Mouse (Mus musculus) CH12.LX (cell line): ENCODE data around the gene 2610528A11Rik. TPM values are rescaled to one million over a fixed set of nuclear protein-coding genes. Genes with fewer than 3 reads are reported as not detected.
A peak's percentile ranks its signal among the peaks of the same experiment; 100 is the strongest.

Source experiments
- DNase-seq: peaks from one replicate; pipeline ENCODE4 v3.0.0-alpha.2; 2013; ENCODE audit errors: extremely low read depth
- H3K27ac ChIP-seq: 2 replicates; pipeline ENCODE4 v1.5.1; 2012; ENCODE audit warnings: low read depth, mild to moderate bottlenecking, control low read depth, moderate library complexity; ENCODE audit not compliant: insufficient read depth
- H3K27me3 ChIP-seq: replicated peaks from 2 replicates; pipeline ENCODE3; 2012; ENCODE audit warnings: inconsistent platforms
- H3K36me3 ChIP-seq, 2 experiments: replicated peaks in 1 of 2; 2 replicates each; pipeline versions ENCODE3 to v1.6.1; 2012; ENCODE audit warnings: inconsistent platforms in 1 of 2, low read length in 1 of 2, mild to moderate bottlenecking in 1 of 2, mixed read lengths in 1 of 2, moderate library complexity in 1 of 2; ENCODE audit not compliant: control insufficient read depth in 1 of 2, insufficient read depth in 1 of 2
- H3K4me1 ChIP-seq, 2 experiments: 2 replicates each; pipeline ENCODE4 v1.6.1; 2012; ENCODE audit warnings: inconsistent platforms in 1 of 2, moderate library complexity in 1 of 2; ENCODE audit not compliant: insufficient read depth in 2 of 2, control insufficient read depth in 1 of 2
- H3K4me2 ChIP-seq: 2 replicates; pipeline ENCODE4 v1.6.1; 2012; ENCODE audit warnings: low read depth, mild to moderate bottlenecking, control low read depth; ENCODE audit not compliant: poor library complexity, insufficient read depth, severe bottlenecking
- H3K4me3 ChIP-seq, 3 experiments: fragments of 150-350 bp in 1 of 3; sonication (generic) in 1 of 3; replicated peaks in 1 of 3; 2 replicates each; pipeline versions ENCODE3 to v1.5.1; 2011 to 2012; ENCODE audit warnings: low read depth in 2 of 3, low read length in 2 of 3, mild to moderate bottlenecking in 2 of 3, moderate library complexity in 2 of 3, control low read depth in 1 of 3, improper control_type of control experiment in 1 of 3, inconsistent platforms in 1 of 3, mixed read lengths in 1 of 3; ENCODE audit not compliant: poor library complexity in 1 of 3
- H3K79me2 ChIP-seq: replicated peaks from 2 replicates; pipeline ENCODE4 v1.6.1; 2012; ENCODE audit warnings: mild to moderate bottlenecking, moderate library complexity; ENCODE audit not compliant: control insufficient read depth, poor library complexity, insufficient read depth, severe bottlenecking; ENCODE audit errors: extremely low read depth
- H3K9ac ChIP-seq: 2 replicates; pipeline ENCODE4 v1.6.1; 2012; ENCODE audit warnings: low read depth, mild to moderate bottlenecking, control low read depth, moderate library complexity; ENCODE audit not compliant: insufficient read depth
- H3K9me3 ChIP-seq: replicated peaks from 2 replicates; pipeline ENCODE3; 2012; ENCODE audit warnings: low read length, inconsistent platforms, mixed read lengths
- BHLHE40 ChIP-seq: IDR thresholded peaks from 2 replicates; pipeline ENCODE4 v1.6.1; 2011; ENCODE audit warnings: mild to moderate bottlenecking, low read depth, low read length, improper control_type of control experiment
- CHD1 ChIP-seq: IDR thresholded peaks from 2 replicates; pipeline ENCODE4 v1.6.1; 2012; ENCODE audit warnings: low read depth, low read length, improper control_type of control experiment, inconsistent platforms
- CTCF ChIP-seq, 2 experiments: IDR thresholded peaks in 1 of 2; conservative IDR thresholded peaks in 1 of 2; 2 replicates each; pipeline ENCODE4 v1.5.1; 2011 to 2012; ENCODE audit warnings: low read depth in 2 of 2, low read length in 2 of 2, improper control_type of control experiment in 1 of 2, inconsistent platforms in 1 of 2, mild to moderate bottlenecking in 1 of 2, moderate library complexity in 1 of 2
- E2F4 ChIP-seq: IDR thresholded peaks from 2 replicates; pipeline ENCODE4 v1.6.1; 2011; ENCODE audit warnings: low read depth, low read length, improper control_type of control experiment; ENCODE audit not compliant: insufficient replicate concordance
- ELF1 ChIP-seq: IDR thresholded peaks from 2 replicates; pipeline ENCODE4 v1.6.1; 2014; ENCODE audit warnings: low read depth, mild to moderate bottlenecking, inconsistent platforms, low read length, improper control_type of control experiment
- EP300 ChIP-seq: IDR thresholded peaks from 2 replicates; pipeline ENCODE4 v1.6.1; 2011; ENCODE audit warnings: low read length, improper control_type of control experiment
- ETS1 ChIP-seq: conservative IDR thresholded peaks from 2 replicates; pipeline ENCODE4 v1.6.1; 2012; ENCODE audit warnings: low read depth, mild to moderate bottlenecking, inconsistent platforms, low read length, improper control_type of control experiment, moderate library complexity
- HCFC1 ChIP-seq: IDR thresholded peaks from 2 replicates; pipeline ENCODE4 v1.6.1; 2012; ENCODE audit warnings: low read depth, mild to moderate bottlenecking, inconsistent platforms, low read length, improper control_type of control experiment
- IRF4 ChIP-seq: IDR thresholded peaks from 2 replicates; pipeline ENCODE4 v1.6.1; 2014; ENCODE audit warnings: low read depth, mild to moderate bottlenecking, inconsistent platforms, low read length, improper control_type of control experiment
- JUN ChIP-seq: IDR thresholded peaks from 2 replicates; pipeline ENCODE4 v1.6.1; 2011; ENCODE audit warnings: low read depth, mild to moderate bottlenecking, low read length, improper control_type of control experiment, moderate library complexity; ENCODE audit not compliant: insufficient read depth
- JUND ChIP-seq: conservative IDR thresholded peaks from 2 replicates; pipeline ENCODE4 v1.6.1; 2011; ENCODE audit warnings: low read depth, low read length, improper control_type of control experiment
- MAFK ChIP-seq: IDR thresholded peaks from 2 replicates; pipeline ENCODE4 v1.6.1; 2011; ENCODE audit warnings: low read length, improper control_type of control experiment; ENCODE audit not compliant: insufficient replicate concordance
- MAX ChIP-seq: IDR thresholded peaks from 2 replicates; pipeline ENCODE4 v1.6.1; 2011; ENCODE audit warnings: low read length, improper control_type of control experiment
- MAZ ChIP-seq: IDR thresholded peaks from 2 replicates; pipeline ENCODE4 v1.6.1; 2012; ENCODE audit warnings: low read depth, mild to moderate bottlenecking, inconsistent platforms, low read length, improper control_type of control experiment, moderate library complexity
- NRF1 ChIP-seq: IDR thresholded peaks from 2 replicates; pipeline ENCODE4 v1.6.1; 2014; ENCODE audit warnings: low read depth, mild to moderate bottlenecking, inconsistent platforms, low read length, improper control_type of control experiment, moderate library complexity
- PAX5 ChIP-seq: IDR thresholded peaks from 2 replicates; pipeline ENCODE4 v1.6.1; 2012; ENCODE audit warnings: low read length, inconsistent platforms, mixed read lengths
- POLR2A ChIP-seq: IDR thresholded peaks from 2 replicates; pipeline ENCODE4 v1.6.1; 2011; ENCODE audit warnings: low read depth, mild to moderate bottlenecking, improper control_type of control experiment, low read length
- POLR2AphosphoS2 ChIP-seq: IDR thresholded peaks from 2 replicates; pipeline ENCODE4 v1.6.1; 2011; ENCODE audit warnings: low read depth, low read length, improper control_type of control experiment
- RAD21 ChIP-seq: IDR thresholded peaks from 2 replicates; pipeline ENCODE4 v1.6.1; 2011; ENCODE audit warnings: low read depth, mild to moderate bottlenecking, low read length, improper control_type of control experiment, moderate library complexity
- SIN3A ChIP-seq: IDR thresholded peaks from 2 replicates; pipeline ENCODE4 v1.6.1; 2012; ENCODE audit warnings: low read length, improper control_type of control experiment, inconsistent platforms
- SMC3 ChIP-seq: IDR thresholded peaks from 2 replicates; pipeline ENCODE4 v1.6.1; 2011; ENCODE audit warnings: low read depth, low read length, improper control_type of control experiment
- TCF12 ChIP-seq: IDR thresholded peaks from 2 replicates; pipeline ENCODE4 v1.6.1; 2014; ENCODE audit warnings: low read depth, mild to moderate bottlenecking, inconsistent platforms, low read length, improper control_type of control experiment
- UBTF ChIP-seq: IDR thresholded peaks from 2 replicates; pipeline ENCODE4 v1.6.1; 2012; ENCODE audit warnings: low read depth, mild to moderate bottlenecking, inconsistent platforms, low read length, improper control_type of control experiment, moderate library complexity
- USF1 ChIP-seq: IDR thresholded peaks from 2 replicates; pipeline ENCODE4 v1.6.1; 2014; ENCODE audit warnings: low read depth, mild to moderate bottlenecking, inconsistent platforms, low read length, improper control_type of control experiment
- USF2 ChIP-seq: conservative IDR thresholded peaks from 2 replicates; pipeline ENCODE4 v1.6.1; 2011; ENCODE audit warnings: low read depth, low read length, improper control_type of control experiment
- ZC3H11A ChIP-seq: IDR thresholded peaks from 2 replicates; pipeline ENCODE4 v1.6.1; 2012; ENCODE audit warnings: low read depth, mild to moderate bottlenecking, inconsistent platforms, low read length, improper control_type of control experiment
- ZKSCAN1 ChIP-seq: IDR thresholded peaks from 2 replicates; pipeline ENCODE4 v1.6.1; 2012; ENCODE audit warnings: low read depth, inconsistent platforms, low read length, improper control_type of control experiment, borderline replicate concordance
- ZMIZ1 ChIP-seq: IDR thresholded peaks from 2 replicates; pipeline ENCODE4 v1.6.1; 2012; ENCODE audit warnings: low read depth, mild to moderate bottlenecking, inconsistent platforms, low read length, improper control_type of control experiment
- ZNF384 ChIP-seq: IDR thresholded peaks from 2 replicates; pipeline ENCODE4 v1.6.1; 2012; ENCODE audit warnings: low read depth, low read length, improper control_type of control experiment, inconsistent platforms
- dilution Hi-C: fragments of 300-500 bp; cut with MboI; formaldehyde crosslinking; loops from 2 replicates; pipeline ENCODE4 v1.14.3; 2020; ENCODE audit warnings: low sequenced_read_pairs; ENCODE audit not compliant: extremely low pct_unique_long_range_greater_than_20kb, extremely low pct_ligation_motif_present
- in situ Hi-C: fragments of 300-500 bp; cut with MboI; formaldehyde crosslinking; loops from 3 replicates; pipeline ENCODE4 v1.14.3; 2019; ENCODE audit warnings: low sequenced_read_pairs, low pct_ligation_motif_present, low pct_unique_long_range_greater_than_20kb, mixed read lengths
- polyA plus RNA-seq: library from polyadenylated mRNA; unstranded; fragments of >175 nt; gene quantifications from 2 replicates; pipeline ENCODE4 v1.2.1, GENCODE M21; 2012; ENCODE audit warnings: low read depth; ENCODE audit not compliant: insufficient read length
- total RNA-seq, 2 experiments: library from RNA; depleted of rRNA; stranded (reverse); fragments of 300-350 nt in 1 of 2; fragments of >200 nt in 1 of 2; gene quantifications; 2 replicates each; pipeline ENCODE4 v1.2.3; 2012 to 2014

The 2610528A11Rik gene
- total and polyA plus RNA-seq, 3 experiments: not detected

DNA sequence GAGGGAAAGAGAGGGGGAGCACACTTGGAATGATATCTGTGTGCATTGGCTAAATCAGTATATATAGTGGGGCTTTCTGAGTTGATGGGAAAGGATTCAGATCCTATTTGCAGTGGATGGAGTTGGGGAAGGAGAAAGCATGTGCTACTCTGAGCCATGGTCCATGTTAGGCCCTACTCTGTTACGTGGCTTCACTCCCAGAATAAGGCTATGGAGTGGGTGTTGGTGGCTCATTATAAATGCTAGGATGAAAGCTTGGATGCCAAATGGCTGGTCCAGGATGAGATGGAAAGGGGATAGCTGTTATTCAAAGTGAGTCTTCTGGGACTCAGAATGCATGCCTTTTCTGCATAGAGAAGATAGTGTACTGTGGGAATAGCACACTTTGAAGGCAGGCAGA lies 33.1 kb downstream of the 2610528A11Rik start:
- H3K79me2 ChIP-seq: no peaks in the 10 kb centered on the region
- DNase-seq: no peak
- in situ Hi-C loops: no loop called here
- H3K36me3 ChIP-seq: no peaks in the 10 kb centered on the region
- H3K9ac ChIP-seq: no peak overlapping the region
- no peak overlapping the region for H3K4me2 ChIP-seq
- TF ChIP-seq ZNF384 (no peak), RAD21 (no peak), PAX5 (no peak), ETS1 (no peak), TCF12 (no peak), IRF4 (no peak), ELF1 (no peak), EP300 (no peak), CHD1 (no peak), USF1 (no peak), E2F4 (no peak), MAX (no peak), SIN3A (no peak), ZKSCAN1 (no peak), POLR2A (no peak), HCFC1 (no peak), UBTF (no peak), JUND (no peak), JUN (no peak), MAFK (no peak)
- no peak overlapping the region for H3K4me3 ChIP-seq
- H3K9me3 ChIP-seq: no peaks in the 10 kb centered on the region
- peaks cover 67% of the 10 kb centered on the region for H3K27me3 ChIP-seq
- no peaks in the 10 kb centered on the region for H3K4me1 ChIP-seq
- H3K27ac ChIP-seq: no peak overlapping the region
- dilution Hi-C loops: no loop called here

- dilution Hi-C loops: no loop called here
- H3K9ac ChIP-seq: no peak overlapping the region
- TF ChIP-seq ZMIZ1 (no peak), IRF4 (no peak), BHLHE40 (no peak), POLR2AphosphoS2 (no peak), USF2 (no peak), JUN (no peak), MAX (no peak), SMC3 (no peak), NRF1 (no peak), CTCF (conservative IDR thresholded peaks at IDR 0.05 in 1 of 2, IDR thresholded peaks at IDR 0.05 in 1 of 2; ENCODE audit: low read depth in 2 of 2, low read length in 2 of 2) (no peak), USF1 (no peak), ELF1 (no peak), ZC3H11A (no peak), ZNF384 (no peak), TCF12 (no peak), E2F4 (no peak), MAZ (no peak)
These were observed 45.3 kb downstream of the 2610528A11Rik start for GRCm38 (mm10) chr14:37068516-37068915.

More at GRCm38 (mm10) chr14:37068516-37068915, 45.3 kb downstream of the 2610528A11Rik start:
- in situ Hi-C loops: no loop called here
- Histone ChIP-seq H3K4me3 (no peak overlapping the region), H3K4me2 (no peak overlapping the region), H3K27me3 (peaks cover 52% of the 10 kb centered on the region), H3K36me3 (no peaks in the 10 kb centered on the region), H3K79me2 (no peaks in the 10 kb centered on the region), H3K9me3 (no peaks in the 10 kb centered on the region), H3K4me1 (no peaks in the 10 kb centered on the region), H3K27ac (no peak overlapping the region)
- peak; percentile 13 for DNase-seq
